Mouse (Mus musculus): ENCODE data around the gene Nrsn1. TPM values are rescaled to one million over a fixed set of nuclear protein-coding genes. Genes with fewer than 3 reads are reported as not detected.
"Not testable (repeated sequence)": the region's sequence is repeated elsewhere in the genome, so short reads cannot be mapped to it uniquely, and the experiment has no call there.

Nrsn1 gene
- 0.27 and 0.49 TPM in 2 replicates for polyA plus RNA-seq (2012; rRNA removed)

- H3K27me3 ChIP-seq (ENCODE audit: control insufficient read depth, insufficient read depth, low read length); H3K4me3 ChIP-seq (ENCODE audit: low read depth, low read length); H3K4me1 ChIP-seq (ENCODE audit: control insufficient read depth, insufficient read depth, insufficient read length, low read length); H3K36me3 ChIP-seq (ENCODE audit: control insufficient read depth, insufficient read depth, low read length); H3K27ac ChIP-seq (ENCODE audit: insufficient read depth, low read depth, low read length): not testable (repeated sequence)
- 43% methylated on average over 2 of the region's 2 CpGs for WGBS
Measured at GRCm38 (mm10) chr13:25270402-25270801, at the start of gene Nrsn1. Gene Nrsn1 (minus strand): TSS chr13:25270502.

GRCm38 (mm10) chr13:25312059-25312458, 41.8 kb upstream of the Nrsn1 start:
- no peak overlapping the region for H3K27ac ChIP-seq (ENCODE audit: insufficient read depth, low read depth, low read length)
- no peaks in the 10 kb centered on the region for H3K36me3 ChIP-seq (ENCODE audit: control insufficient read depth, insufficient read depth, low read length)
- 69% methylated on average over 2 of the region's 2 CpGs for WGBS
- H3K27me3 ChIP-seq (ENCODE audit: control insufficient read depth, insufficient read depth, low read length) = no peaks in the 10 kb centered on the region
- H3K4me1 ChIP-seq (ENCODE audit: control insufficient read depth, insufficient read depth, insufficient read length, low read length) = no peaks in the 10 kb centered on the region
- TF ChIP-seq POLR2A (IDR thresholded peaks at IDR 0.05; ENCODE audit: low read depth, low read length) = no peak
- TF ChIP-seq CTCF (IDR thresholded peaks at IDR 0.05; ENCODE audit: extremely low read depth, insufficient read length, insufficient replicate concordance, low read depth, low read length) = no peak
- no peak overlapping the region for H3K4me3 ChIP-seq (ENCODE audit: low read depth, low read length)

GRCm38 (mm10) chr13:25310068-25310467, 39.8 kb upstream of the Nrsn1 start:
- Histone ChIP-seq H3K27ac (ENCODE audit: insufficient read depth, low read depth, low read length) (no peak overlapping the region), H3K4me3 (ENCODE audit: low read depth, low read length) (no peak overlapping the region), H3K4me1 (ENCODE audit: control insufficient read depth, insufficient read depth, insufficient read length, low read length) (no peaks in the 10 kb centered on the region), H3K27me3 (ENCODE audit: control insufficient read depth, insufficient read depth, low read length) (no peaks in the 10 kb centered on the region), H3K36me3 (ENCODE audit: control insufficient read depth, insufficient read depth, low read length) (no peaks in the 10 kb centered on the region)
- TF ChIP-seq CTCF (IDR thresholded peaks at IDR 0.05; ENCODE audit: extremely low read depth, insufficient read length, insufficient replicate concordance, low read depth, low read length) (no peak), POLR2A (IDR thresholded peaks at IDR 0.05; ENCODE audit: low read depth, low read length) (no peak)

GRCm38 (mm10) chr13:25288736-25289135, 18.4 kb upstream of the Nrsn1 start:
- Histone ChIP-seq H3K27ac (ENCODE audit: insufficient read depth, low read depth, low read length) (no peak overlapping the region), H3K36me3 (ENCODE audit: control insufficient read depth, insufficient read depth, low read length) (no peaks in the 10 kb centered on the region), H3K4me3 (ENCODE audit: low read depth, low read length) (no peak overlapping the region), H3K27me3 (ENCODE audit: control insufficient read depth, insufficient read depth, low read length) (no peaks in the 10 kb centered on the region), H3K4me1 (ENCODE audit: control insufficient read depth, insufficient read depth, insufficient read length, low read length) (no peaks in the 10 kb centered on the region)
- 88% methylated on average over 1 of the region's 1 CpGs for WGBS
- TF ChIP-seq CTCF (IDR thresholded peaks at IDR 0.05; ENCODE audit: extremely low read depth, insufficient read length, insufficient replicate concordance, low read depth, low read length) (no peak), POLR2A (IDR thresholded peaks at IDR 0.05; ENCODE audit: low read depth, low read length) (no peak)

GRCm38 (mm10) chr13:25274934-25275565, 4.7 kb upstream of the Nrsn1 start:
- H3K27me3 ChIP-seq (ENCODE audit: control insufficient read depth, insufficient read depth, low read length) = no peaks in the 10 kb centered on the region
- no peak overlapping the region for H3K27ac ChIP-seq (ENCODE audit: insufficient read depth, low read depth, low read length)
- H3K36me3 ChIP-seq (ENCODE audit: control insufficient read depth, insufficient read depth, low read length) = no peaks in the 10 kb centered on the region
- 64% methylated on average over 5 of the region's 5 CpGs for WGBS
- H3K4me3 ChIP-seq (ENCODE audit: low read depth, low read length) = no peak overlapping the region
- no peaks in the 10 kb centered on the region for H3K4me1 ChIP-seq (ENCODE audit: control insufficient read depth, insufficient read depth, insufficient read length, low read length)
- TF ChIP-seq POLR2A (IDR thresholded peaks at IDR 0.05; ENCODE audit: low read depth, low read length) = no peak
- no peak for TF ChIP-seq CTCF (IDR thresholded peaks at IDR 0.05; ENCODE audit: extremely low read depth, insufficient read length, insufficient replicate concordance, low read depth, low read length)

GRCm38 (mm10) chr13:25272189-25272588, 1.9 kb upstream of the Nrsn1 start:
- no peaks in the 10 kb centered on the region for H3K36me3 ChIP-seq (ENCODE audit: control insufficient read depth, insufficient read depth, low read length)
- no peak overlapping the region for H3K27ac ChIP-seq (ENCODE audit: insufficient read depth, low read depth, low read length)
- H3K4me3 ChIP-seq (ENCODE audit: low read depth, low read length) = no peak overlapping the region
- WGBS = 57% methylated on average over 4 of the region's 4 CpGs
- peaks cover 3% of the 10 kb centered on the region; the same call in 1 of the 2 replicates for H3K4me1 ChIP-seq (ENCODE audit: control insufficient read depth, insufficient read depth, insufficient read length, low read length)
- 0 out of 2 replicates have a peak, but pooled peaks cover 2% of the 10 kb centered on the region for H3K27me3 ChIP-seq (ENCODE audit: control insufficient read depth, insufficient read depth, low read length)
- TF ChIP-seq CTCF (IDR thresholded peaks at IDR 0.05; ENCODE audit: extremely low read depth, insufficient read length, insufficient replicate concordance, low read depth, low read length) = no peak
- no peak for TF ChIP-seq POLR2A (IDR thresholded peaks at IDR 0.05; ENCODE audit: low read depth, low read length)

- TF ChIP-seq CTCF (IDR thresholded peaks at IDR 0.05; ENCODE audit: extremely low read depth, insufficient read length, insufficient replicate concordance, low read depth, low read length) (no peak), POLR2A (IDR thresholded peaks at IDR 0.05; ENCODE audit: low read depth, low read length) (no peak)
- Histone ChIP-seq H3K27me3 (ENCODE audit: control insufficient read depth, insufficient read depth, low read length) (0 out of 2 replicates have a peak, but pooled peaks cover 2% of the 10 kb centered on the region), H3K36me3 (ENCODE audit: control insufficient read depth, insufficient read depth, low read length) (no peaks in the 10 kb centered on the region), H3K27ac (ENCODE audit: insufficient read depth, low read depth, low read length) (no peak overlapping the region), H3K4me3 (ENCODE audit: low read depth, low read length) (no peak overlapping the region), H3K4me1 (ENCODE audit: control insufficient read depth, insufficient read depth, insufficient read length, low read length) (peaks cover 3% of the 10 kb centered on the region; the same call in 1 of the 2 replicates)
- 5% methylated on average over 42 of the region's 42 CpGs for WGBS
Measured at GRCm38 (mm10) chr13:25269569-25270268, 583 bp downstream of the Nrsn1 start.

All from small intestine, adult 2 months (tissue).